Mouse (Mus musculus): ENCODE measurements around the gene Sft2d2. TPM values are rescaled to one million over a fixed set of nuclear protein-coding genes. Genes with fewer than 3 reads are reported as not detected.

Gene Sft2d2
- polyA plus RNA-seq, 1 experiment, result 6.9 TPM

DNA sequence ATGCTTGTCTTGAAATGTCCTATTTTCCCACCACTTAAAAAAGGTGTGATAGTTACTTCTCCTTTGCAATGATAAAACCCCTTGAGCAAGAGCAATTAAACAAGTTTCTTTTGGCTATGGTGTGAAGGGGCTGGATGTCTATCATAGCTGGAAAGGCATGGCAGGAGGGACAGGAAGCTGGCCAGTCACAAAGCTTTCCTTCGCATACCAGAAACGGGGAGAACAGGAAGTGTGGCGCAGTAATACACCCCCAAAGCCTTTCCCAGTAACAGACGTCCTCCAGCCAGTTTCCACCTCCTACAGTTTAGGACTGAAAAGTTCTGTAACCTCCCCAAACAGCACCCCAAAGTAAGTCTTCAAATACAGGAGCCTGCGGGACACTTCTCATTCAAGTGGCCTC lies 24.1 kb downstream of the Sft2d2 start:
- Histone ChIP-seq H3K4me3 (ENCODE audit: insufficient read depth, poor library complexity, severe bottlenecking) (no peak overlapping the region), H3K79me2 (ENCODE audit: control insufficient read depth, insufficient read depth) (no peaks in the 10 kb centered on the region), H3K79me3 (ENCODE audit: low read depth) (no peaks in the 10 kb centered on the region), H3K36me3 (ENCODE audit: control insufficient read depth, insufficient read depth) (no peaks in the 10 kb centered on the region), H3K27me3 (ENCODE audit: control insufficient read depth, insufficient read depth, insufficient read length) (no peaks in the 10 kb centered on the region), H3ac (ENCODE audit: control insufficient read depth, insufficient read length, low read depth) (no peak overlapping the region)
- TF ChIP-seq USF1 (IDR thresholded peaks at IDR 0.05; ENCODE audit: low read depth) (no peak), CEBPB (IDR thresholded peaks at IDR 0.05; ENCODE audit: low read depth) (no peak), CTCF (IDR thresholded peaks at IDR 0.05; ENCODE audit: control insufficient read depth, insufficient read depth, insufficient read length) (no peak), MYOD1 (IDR thresholded peaks at IDR 0.05; ENCODE audit: control insufficient read depth, insufficient read length, low read depth) (no peak), MYOG (IDR thresholded peaks at IDR 0.05; ENCODE audit: control insufficient read depth, extremely low read depth, insufficient read length) (no peak), MAX (IDR thresholded peaks at IDR 0.05) (no peak), FOSL1 (IDR thresholded peaks at IDR 0.05; ENCODE audit: insufficient read depth, low read length, poor library complexity, severe bottlenecking) (no peak)

DNA sequence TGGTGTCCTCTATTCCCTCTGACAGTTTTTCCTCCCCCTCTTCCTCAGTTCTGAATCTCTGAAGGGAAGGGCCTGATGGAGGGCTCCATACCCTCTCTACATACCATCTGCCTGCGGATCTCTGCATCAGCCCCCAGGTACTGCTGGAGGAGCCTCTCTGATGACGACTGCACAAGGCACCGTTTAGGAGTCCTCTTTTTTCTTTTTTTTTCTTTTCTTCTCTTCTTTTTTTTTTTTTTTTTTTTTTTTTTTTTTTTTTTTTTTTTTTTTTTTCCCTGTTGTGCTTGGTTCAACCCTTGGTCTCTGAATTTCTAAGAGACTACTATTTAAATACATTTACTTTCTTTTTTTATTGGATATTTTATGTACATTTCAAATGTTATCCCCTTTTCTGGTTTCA lies 24.8 kb downstream of the Sft2d2 start:
- Histone ChIP-seq H3K4me3 (ENCODE audit: insufficient read depth, poor library complexity, severe bottlenecking) (no peak overlapping the region), H3K79me2 (ENCODE audit: control insufficient read depth, insufficient read depth) (no peaks in the 10 kb centered on the region), H3K79me3 (ENCODE audit: low read depth) (no peaks in the 10 kb centered on the region), H3K27me3 (ENCODE audit: control insufficient read depth, insufficient read depth, insufficient read length) (no peaks in the 10 kb centered on the region), H3K36me3 (ENCODE audit: control insufficient read depth, insufficient read depth) (no peaks in the 10 kb centered on the region), H3ac (ENCODE audit: control insufficient read depth, insufficient read length, low read depth) (no peak overlapping the region)
- TF ChIP-seq MYOG (IDR thresholded peaks at IDR 0.05; ENCODE audit: control insufficient read depth, extremely low read depth, insufficient read length), result no peak
- TF ChIP-seq MYOD1 (IDR thresholded peaks at IDR 0.05; ENCODE audit: control insufficient read depth, insufficient read length, low read depth), result no peak
- no peak for TF ChIP-seq MAX (IDR thresholded peaks at IDR 0.05)
- no peak for TF ChIP-seq CTCF (IDR thresholded peaks at IDR 0.05; ENCODE audit: control insufficient read depth, insufficient read depth, insufficient read length)
- no peak for TF ChIP-seq FOSL1 (IDR thresholded peaks at IDR 0.05; ENCODE audit: insufficient read depth, low read length, poor library complexity, severe bottlenecking)
- no peak for TF ChIP-seq USF1 (IDR thresholded peaks at IDR 0.05; ENCODE audit: low read depth)
- TF ChIP-seq CEBPB (IDR thresholded peaks at IDR 0.05; ENCODE audit: low read depth), result no peak

DNA sequence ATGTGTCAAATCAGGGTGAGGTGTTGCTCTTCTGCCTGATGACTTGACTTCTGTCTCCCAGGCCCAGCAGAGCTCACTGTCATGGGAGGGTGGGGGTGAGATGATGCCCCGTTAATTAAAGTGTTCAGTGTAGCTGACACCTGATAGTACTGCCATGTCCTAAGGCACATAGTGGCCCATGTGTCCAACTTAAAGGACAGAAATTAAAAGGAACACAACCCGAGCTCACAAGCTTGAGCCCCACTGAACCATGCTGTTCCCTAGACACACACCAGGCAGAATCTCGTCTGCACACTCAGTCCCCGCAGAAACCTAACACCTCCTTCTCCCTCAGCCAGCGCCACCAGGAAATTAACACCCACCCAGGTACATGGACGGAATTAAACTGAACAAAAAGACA lies 29.3 kb downstream of the Sft2d2 start:
- Histone ChIP-seq H3K79me2 (ENCODE audit: control insufficient read depth, insufficient read depth) (no peaks in the 10 kb centered on the region), H3K79me3 (ENCODE audit: low read depth) (no peaks in the 10 kb centered on the region), H3ac (ENCODE audit: control insufficient read depth, insufficient read length, low read depth) (no peak overlapping the region), H3K27me3 (ENCODE audit: control insufficient read depth, insufficient read depth, insufficient read length) (peaks cover 9% of the 10 kb centered on the region), H3K36me3 (ENCODE audit: control insufficient read depth, insufficient read depth) (no peaks in the 10 kb centered on the region), H3K4me3 (ENCODE audit: insufficient read depth, poor library complexity, severe bottlenecking) (no peak overlapping the region)
- TF ChIP-seq MYOD1 (IDR thresholded peaks at IDR 0.05; ENCODE audit: control insufficient read depth, insufficient read length, low read depth), result no peak
- TF ChIP-seq MYOG (IDR thresholded peaks at IDR 0.05; ENCODE audit: control insufficient read depth, extremely low read depth, insufficient read length), result no peak
- TF ChIP-seq CTCF (IDR thresholded peaks at IDR 0.05; ENCODE audit: control insufficient read depth, insufficient read depth, insufficient read length), result no peak
- no peak for TF ChIP-seq FOSL1 (IDR thresholded peaks at IDR 0.05; ENCODE audit: insufficient read depth, low read length, poor library complexity, severe bottlenecking)
- TF ChIP-seq MAX (IDR thresholded peaks at IDR 0.05), result no peak
- no peak for TF ChIP-seq USF1 (IDR thresholded peaks at IDR 0.05; ENCODE audit: low read depth)

DNA sequence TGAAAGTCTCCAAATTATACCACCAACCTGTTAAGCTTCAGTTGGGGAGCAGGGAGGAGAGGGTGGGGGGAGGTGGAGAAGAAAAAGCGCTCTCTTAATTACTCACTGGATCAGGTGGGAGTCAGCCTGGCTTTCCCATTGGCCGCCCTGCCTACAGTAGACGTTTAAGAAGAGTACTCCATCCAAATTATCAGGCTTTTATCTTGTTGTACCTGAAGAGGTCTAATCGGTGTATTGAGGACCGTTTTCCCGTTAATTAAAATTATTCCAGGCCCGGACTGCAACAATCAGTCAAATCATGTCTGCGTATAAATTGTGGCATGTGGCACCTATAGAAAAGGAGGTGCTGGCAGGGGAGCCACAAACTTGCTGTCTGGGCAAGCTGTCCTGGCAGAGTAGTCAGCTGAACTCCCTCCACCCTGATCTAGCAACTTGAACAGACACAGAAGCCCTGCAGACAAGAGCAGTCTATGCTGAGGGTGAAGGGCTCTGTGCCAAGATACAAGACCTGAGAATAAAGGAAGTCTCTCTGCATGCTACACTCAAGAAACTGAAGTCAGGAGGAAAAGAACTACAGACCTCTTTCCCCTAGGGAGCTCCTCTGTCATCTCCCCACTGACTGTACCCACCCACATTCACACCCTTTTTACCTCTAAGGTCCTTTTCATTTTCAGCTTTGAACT lies 33.4 kb downstream of the Sft2d2 start, which contains the start of gene Tbx19:
TSS of gene Tbx19 (minus strand) at position 51 of the 683 bp plus-strand sequence.
- peaks cover 9% of the 10 kb centered on the region for H3K27me3 ChIP-seq (ENCODE audit: control insufficient read depth, insufficient read depth, insufficient read length)
- H3K36me3 ChIP-seq (ENCODE audit: control insufficient read depth, insufficient read depth), result no peaks in the 10 kb centered on the region
- H3ac ChIP-seq (ENCODE audit: control insufficient read depth, insufficient read length, low read depth), result no peak within 1 kb of the TSS
- no peaks in the 10 kb centered on the region for H3K79me3 ChIP-seq (ENCODE audit: low read depth)
- no peak within 1 kb of the TSS for H3K4me3 ChIP-seq (ENCODE audit: insufficient read depth, poor library complexity, severe bottlenecking)
- H3K79me2 ChIP-seq (ENCODE audit: control insufficient read depth, insufficient read depth), result no peaks in the 10 kb centered on the region
- TF ChIP-seq MYOG (IDR thresholded peaks at IDR 0.05; ENCODE audit: control insufficient read depth, extremely low read depth, insufficient read length) (no peak), FOSL1 (IDR thresholded peaks at IDR 0.05; ENCODE audit: insufficient read depth, low read length, poor library complexity, severe bottlenecking) (no peak), MYOD1 (IDR thresholded peaks at IDR 0.05; ENCODE audit: control insufficient read depth, insufficient read length, low read depth) (no peak), USF1 (IDR thresholded peaks at IDR 0.05; ENCODE audit: low read depth) (no peak), MAX (IDR thresholded peaks at IDR 0.05) (no peak), CEBPB (IDR thresholded peaks at IDR 0.05; ENCODE audit: low read depth) (no peak)

DNA sequence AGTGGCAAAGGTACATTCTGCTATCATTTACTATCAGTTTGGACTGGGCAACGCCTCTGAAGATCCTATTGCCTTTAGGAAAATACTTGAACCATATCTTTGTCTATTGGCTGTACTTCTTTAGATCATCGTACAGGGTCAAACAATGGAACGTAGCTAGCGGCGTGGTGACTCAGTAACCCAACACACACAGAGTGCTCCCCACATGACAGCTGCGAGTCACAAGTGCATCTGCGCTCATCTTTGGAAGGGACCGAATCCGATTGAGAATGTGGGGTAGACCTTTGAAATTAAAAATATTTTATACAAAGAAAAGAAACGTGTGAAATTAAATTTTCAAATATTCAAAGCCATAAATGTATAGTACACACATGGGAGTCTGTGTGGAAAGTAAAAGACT lies 35.4 kb downstream of the Sft2d2 start:
- Histone ChIP-seq H3K4me3 (ENCODE audit: insufficient read depth, poor library complexity, severe bottlenecking) (no peak overlapping the region), H3K79me3 (ENCODE audit: low read depth) (no peaks in the 10 kb centered on the region), H3K79me2 (ENCODE audit: control insufficient read depth, insufficient read depth) (no peaks in the 10 kb centered on the region), H3K27me3 (ENCODE audit: control insufficient read depth, insufficient read depth, insufficient read length) (peaks cover 9% of the 10 kb centered on the region), H3ac (ENCODE audit: control insufficient read depth, insufficient read length, low read depth) (no peak overlapping the region), H3K36me3 (ENCODE audit: control insufficient read depth, insufficient read depth) (no peaks in the 10 kb centered on the region)
- TF ChIP-seq CTCF (IDR thresholded peaks at IDR 0.05; ENCODE audit: control insufficient read depth, insufficient read depth, insufficient read length) (no peak), MYOD1 (IDR thresholded peaks at IDR 0.05; ENCODE audit: control insufficient read depth, insufficient read length, low read depth) (peak; percentile 89), MYOG (IDR thresholded peaks at IDR 0.05; ENCODE audit: control insufficient read depth, extremely low read depth, insufficient read length) (no peak), USF1 (IDR thresholded peaks at IDR 0.05; ENCODE audit: low read depth) (peak; percentile 11)

DNA sequence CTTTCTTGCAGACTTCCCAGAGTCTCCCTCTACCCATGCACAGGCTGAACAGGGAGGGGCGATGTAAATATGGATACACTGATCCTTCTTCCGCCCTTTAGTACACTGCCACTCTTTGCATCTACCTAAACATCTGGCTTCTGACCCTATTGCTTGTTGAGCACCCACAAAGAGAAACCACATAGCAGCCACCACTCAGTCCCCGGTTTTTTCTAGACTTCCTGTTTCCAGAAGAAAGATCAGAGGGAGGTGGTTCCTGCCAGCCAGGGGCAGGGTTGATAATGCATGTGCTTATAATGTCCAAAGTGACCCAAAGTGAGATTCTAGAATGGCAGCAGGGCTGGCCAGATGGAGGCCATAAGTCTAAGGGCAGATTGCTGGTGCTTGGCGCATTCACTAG lies 40.1 kb downstream of the Sft2d2 start:
- H3K36me3 ChIP-seq (ENCODE audit: control insufficient read depth, insufficient read depth), result no peaks in the 10 kb centered on the region
- peaks cover 6% of the 10 kb centered on the region for H3K27me3 ChIP-seq (ENCODE audit: control insufficient read depth, insufficient read depth, insufficient read length)
- TF ChIP-seq FOSL1 (IDR thresholded peaks at IDR 0.05; ENCODE audit: insufficient read depth, low read length, poor library complexity, severe bottlenecking), result no peak
- no peak for TF ChIP-seq MYOG (IDR thresholded peaks at IDR 0.05; ENCODE audit: control insufficient read depth, extremely low read depth, insufficient read length)
- no peak for TF ChIP-seq CEBPB (IDR thresholded peaks at IDR 0.05; ENCODE audit: low read depth)
- TF ChIP-seq MAX (IDR thresholded peaks at IDR 0.05), result no peak
- no peak for TF ChIP-seq CTCF (IDR thresholded peaks at IDR 0.05; ENCODE audit: control insufficient read depth, insufficient read depth, insufficient read length)
- TF ChIP-seq MYOD1 (IDR thresholded peaks at IDR 0.05; ENCODE audit: control insufficient read depth, insufficient read length, low read depth), result no peak
- TF ChIP-seq USF1 (IDR thresholded peaks at IDR 0.05; ENCODE audit: low read depth), result no peak
- no peaks in the 10 kb centered on the region for H3K79me3 ChIP-seq (ENCODE audit: low read depth)
- H3K4me3 ChIP-seq (ENCODE audit: insufficient read depth, poor library complexity, severe bottlenecking), result no peak overlapping the region
- H3ac ChIP-seq (ENCODE audit: control insufficient read depth, insufficient read length, low read depth), result no peak overlapping the region
- no peaks in the 10 kb centered on the region for H3K79me2 ChIP-seq (ENCODE audit: control insufficient read depth, insufficient read depth)

Data from C2C12 (cell line).